Mouse (Mus musculus): Measurements from ENCODE around the gene Kcnk12. TPM values are rescaled to one million over a fixed set of nuclear protein-coding genes. Genes with fewer than 3 reads are reported as not detected.
A peak's percentile ranks its signal among the peaks of the same experiment; 100 is the strongest.

Gene Kcnk12
- not detected in 2 replicates for polyA plus RNA-seq (2015; fragmentation: Nextera tagmentation; extraction: Ambion mirVana)

DNA sequence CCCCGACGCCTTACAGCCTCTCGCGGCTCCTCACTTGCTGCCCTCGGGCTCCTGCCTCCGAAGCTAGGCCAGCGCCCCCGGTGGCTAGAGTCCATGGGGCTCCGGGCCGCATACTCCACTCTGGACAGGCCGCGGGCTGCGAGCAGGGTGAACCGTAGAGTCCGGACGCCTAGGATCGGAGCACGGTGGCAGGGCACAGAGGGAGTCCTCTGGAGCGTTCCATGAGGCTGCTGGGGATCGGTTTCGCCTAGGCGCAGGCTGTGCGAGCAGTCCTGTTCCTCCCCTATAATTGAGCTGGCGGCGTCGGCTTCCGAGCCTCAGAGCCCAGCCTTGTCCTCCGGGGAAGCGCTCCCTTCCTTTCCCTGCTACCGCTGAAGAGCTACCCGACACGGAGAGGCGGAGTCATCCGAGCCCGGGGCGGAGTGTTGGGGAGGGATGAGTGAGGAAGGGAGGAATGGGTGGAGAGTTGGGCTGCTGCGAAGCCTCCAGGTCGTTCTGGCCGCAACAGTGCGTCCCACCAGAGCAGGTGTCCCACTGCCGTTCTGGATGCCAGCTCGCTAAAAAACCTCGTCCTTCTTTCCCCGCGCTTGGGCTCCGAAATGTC is at the start of gene Kcnk12:
Gene Kcnk12, minus strand, starts transcription at position 307 of the 604 bp plus-strand sequence.
- Histone ChIP-seq H3K9ac (ENCODE audit: low read length) (no peak within 1 kb of the TSS), H3K4me3 (ENCODE audit: low read length) (peak within 1 kb of the TSS; percentile 49), H3K9me3 (replicated peaks; ENCODE audit: control insufficient read depth, low read length) (no peaks in the 10 kb centered on the region), H3K4me2 (ENCODE audit: low read depth, low read length) (peak within 1 kb of the TSS; percentile 70), H3K36me3 (ENCODE audit: control insufficient read depth, insufficient read depth) (no peaks in the 10 kb centered on the region), H3K27me3 (ENCODE audit: control insufficient read depth, insufficient read depth, low read length) (peaks cover 63% of the 10 kb centered on the region), H3K4me1 (ENCODE audit: control insufficient read depth, insufficient read depth, low read length) (peaks cover 13% of the 10 kb centered on the region), H3K27ac (ENCODE audit: low read length) (no peak within 1 kb of the TSS)
- 1% methylated on average over 46 of the region's 46 CpGs for WGBS
- 0 out of 2 replicates have a peak, but pooled peaks have one; percentile 33 for ATAC-seq (replicated peaks; ENCODE audit: extremely low read depth, insufficient read depth, low FRiP score)

DNA sequence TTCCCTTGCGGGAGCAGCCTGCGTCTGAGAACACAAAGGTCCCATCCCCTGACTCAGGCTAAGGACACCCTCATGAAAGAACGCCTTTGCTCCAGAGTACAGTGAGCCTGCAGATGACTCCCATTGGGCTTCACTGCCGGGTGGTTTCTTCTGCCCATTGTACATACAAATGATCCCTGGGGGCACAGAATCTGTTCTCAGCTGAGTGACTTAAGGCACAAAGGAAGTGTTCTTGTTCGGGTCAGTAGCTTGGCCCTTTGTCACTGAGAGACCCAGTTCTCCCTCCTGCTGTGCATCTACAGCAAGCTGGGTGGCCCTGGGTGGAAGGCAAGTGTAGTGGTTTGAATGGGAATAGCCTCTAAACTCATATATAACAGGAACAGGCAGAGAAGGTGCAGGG is 44.4 kb upstream of the Kcnk12 start:
- H3K9ac ChIP-seq (ENCODE audit: low read length): no peak overlapping the region
- peaks cover 3% of the 10 kb centered on the region for H3K9me3 ChIP-seq (replicated peaks; ENCODE audit: control insufficient read depth, low read length)
- no peak overlapping the region for H3K4me3 ChIP-seq (ENCODE audit: low read length)
- WGBS: 80% methylated on average over 5 of the region's 5 CpGs
- no peak overlapping the region for H3K27ac ChIP-seq (ENCODE audit: low read length)
- no peak for ATAC-seq (replicated peaks; ENCODE audit: extremely low read depth, insufficient read depth, low FRiP score)
- no peaks in the 10 kb centered on the region for H3K27me3 ChIP-seq (ENCODE audit: control insufficient read depth, insufficient read depth, low read length)
- no peaks in the 10 kb centered on the region for H3K4me1 ChIP-seq (ENCODE audit: control insufficient read depth, insufficient read depth, low read length)
- no peak overlapping the region for H3K4me2 ChIP-seq (ENCODE audit: low read depth, low read length)
- no peaks in the 10 kb centered on the region for H3K36me3 ChIP-seq (ENCODE audit: control insufficient read depth, insufficient read depth)

DNA sequence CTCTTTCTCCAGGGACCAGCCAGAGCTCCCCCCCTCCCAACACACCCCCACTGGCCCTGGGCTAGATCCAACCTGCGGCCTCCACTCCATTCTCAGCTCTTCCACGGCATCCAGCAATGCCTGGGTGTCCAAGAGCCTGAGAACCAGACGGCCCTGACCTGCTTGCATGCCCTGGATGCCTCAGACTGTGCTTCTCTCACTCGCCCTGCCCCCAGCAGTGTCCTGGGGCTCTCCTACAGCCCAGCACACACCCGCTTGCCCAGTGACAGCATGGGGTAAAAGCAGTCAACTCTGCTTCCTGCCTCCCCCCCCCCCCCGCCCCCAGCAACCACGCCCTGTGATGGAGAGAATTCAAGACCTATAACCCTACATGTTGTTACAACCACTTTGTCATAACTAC is 42.3 kb upstream of the Kcnk12 start:
- H3K4me3 ChIP-seq (ENCODE audit: low read length): no peak overlapping the region
- H3K9ac ChIP-seq (ENCODE audit: low read length): no peak overlapping the region
- peaks cover 3% of the 10 kb centered on the region for H3K9me3 ChIP-seq (replicated peaks; ENCODE audit: control insufficient read depth, low read length)
- no peak for ATAC-seq (replicated peaks; ENCODE audit: extremely low read depth, insufficient read depth, low FRiP score)
- no peaks in the 10 kb centered on the region for H3K4me1 ChIP-seq (ENCODE audit: control insufficient read depth, insufficient read depth, low read length)
- no peaks in the 10 kb centered on the region for H3K36me3 ChIP-seq (ENCODE audit: control insufficient read depth, insufficient read depth)
- H3K4me2 ChIP-seq (ENCODE audit: low read depth, low read length): no peak overlapping the region
- 54% methylated on average over 7 of the region's 7 CpGs for WGBS
- no peaks in the 10 kb centered on the region for H3K27me3 ChIP-seq (ENCODE audit: control insufficient read depth, insufficient read depth, low read length)
- H3K27ac ChIP-seq (ENCODE audit: low read length): no peak overlapping the region

DNA sequence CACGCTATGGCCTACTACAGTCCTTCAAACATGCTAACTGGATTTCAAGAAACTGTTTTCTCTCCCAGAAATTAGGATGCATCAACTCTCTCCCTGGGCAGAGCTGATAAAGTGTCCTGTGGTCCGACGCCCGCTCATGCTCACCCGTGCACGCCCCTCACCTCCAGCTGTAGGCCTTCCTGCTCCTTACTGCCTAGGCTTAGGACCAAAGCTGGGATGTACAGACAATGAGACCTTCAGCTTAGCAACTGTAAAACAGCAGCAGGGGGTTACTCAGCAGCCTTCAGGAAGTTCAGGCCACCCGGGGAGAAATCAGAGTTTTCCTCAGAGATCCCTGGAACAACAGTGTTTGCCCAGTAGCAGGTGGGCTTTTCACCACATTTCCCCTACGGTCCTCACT is 37.1 kb upstream of the Kcnk12 start:
- H3K27ac ChIP-seq (ENCODE audit: low read length): no peak overlapping the region
- no peak overlapping the region for H3K4me2 ChIP-seq (ENCODE audit: low read depth, low read length)
- no peaks in the 10 kb centered on the region for H3K9me3 ChIP-seq (replicated peaks; ENCODE audit: control insufficient read depth, low read length)
- no peaks in the 10 kb centered on the region for H3K4me1 ChIP-seq (ENCODE audit: control insufficient read depth, insufficient read depth, low read length)
- no peak overlapping the region for H3K9ac ChIP-seq (ENCODE audit: low read length)
- ATAC-seq (replicated peaks; ENCODE audit: extremely low read depth, insufficient read depth, low FRiP score): no peak
- no peak overlapping the region for H3K4me3 ChIP-seq (ENCODE audit: low read length)
- no peaks in the 10 kb centered on the region for H3K36me3 ChIP-seq (ENCODE audit: control insufficient read depth, insufficient read depth)
- no peaks in the 10 kb centered on the region for H3K27me3 ChIP-seq (ENCODE audit: control insufficient read depth, insufficient read depth, low read length)
- WGBS: 49% methylated on average over 8 of the region's 8 CpGs

DNA sequence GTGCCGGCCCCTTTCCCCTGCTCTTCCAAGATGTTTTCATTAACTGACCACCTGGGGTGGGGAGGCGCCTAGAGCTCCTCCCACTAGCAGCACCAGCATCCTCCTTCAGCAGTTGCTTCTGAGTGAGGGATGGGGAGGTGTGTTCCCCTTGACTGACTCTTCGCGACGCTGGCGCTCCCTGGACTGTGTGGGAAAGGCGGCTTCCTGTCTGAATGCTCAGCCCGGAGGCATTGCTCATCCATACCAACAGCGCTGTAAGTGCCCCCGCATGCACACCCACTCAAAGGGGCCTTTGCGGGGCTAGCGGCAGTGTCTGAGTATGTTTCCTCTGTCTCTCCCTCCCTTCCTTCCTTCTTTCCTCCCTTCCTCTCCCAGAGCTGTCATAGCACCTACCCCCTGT is 29.1 kb upstream of the Kcnk12 start:
- no peak overlapping the region for H3K27ac ChIP-seq (ENCODE audit: low read length)
- no peak overlapping the region for H3K4me3 ChIP-seq (ENCODE audit: low read length)
- H3K4me1 ChIP-seq (ENCODE audit: control insufficient read depth, insufficient read depth, low read length): no peaks in the 10 kb centered on the region
- no peaks in the 10 kb centered on the region for H3K36me3 ChIP-seq (ENCODE audit: control insufficient read depth, insufficient read depth)
- 14% methylated on average over 12 of the region's 12 CpGs for WGBS
- H3K27me3 ChIP-seq (ENCODE audit: control insufficient read depth, insufficient read depth, low read length): peaks cover 9% of the 10 kb centered on the region
- ATAC-seq (replicated peaks; ENCODE audit: extremely low read depth, insufficient read depth, low FRiP score): no peak
- H3K9ac ChIP-seq (ENCODE audit: low read length): no peak overlapping the region
- no peaks in the 10 kb centered on the region for H3K9me3 ChIP-seq (replicated peaks; ENCODE audit: control insufficient read depth, low read length)
- H3K4me2 ChIP-seq (ENCODE audit: low read depth, low read length): no peak overlapping the region

DNA sequence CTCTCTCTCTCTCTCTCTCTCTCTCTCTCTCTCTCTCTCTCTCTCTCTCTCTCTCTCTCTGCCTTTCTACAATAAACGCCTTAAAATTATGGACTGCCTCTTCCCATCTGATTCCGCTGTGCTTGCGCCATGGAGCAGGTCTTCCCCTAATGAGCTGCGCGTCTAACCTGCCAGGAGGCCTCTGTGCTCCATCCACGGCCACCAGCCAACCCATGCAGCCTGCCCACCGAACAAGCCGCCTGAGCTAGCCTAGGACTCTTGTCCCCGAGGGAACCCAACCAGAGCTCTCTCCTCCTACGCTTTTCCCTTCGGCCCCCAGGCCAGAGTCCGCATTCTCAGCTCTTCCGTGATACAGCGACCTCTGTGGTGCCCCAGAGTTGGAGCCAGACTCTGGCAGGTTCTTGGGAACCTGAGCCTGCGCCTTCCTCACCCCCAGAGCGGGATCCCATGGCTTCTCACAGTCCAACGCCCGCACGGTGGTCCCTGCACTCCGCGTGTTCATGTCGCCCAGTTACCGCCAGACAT is 28.3 kb upstream of the Kcnk12 start:
- Histone ChIP-seq H3K9ac (ENCODE audit: low read length) (no peak overlapping the region), H3K4me3 (ENCODE audit: low read length) (no peak overlapping the region), H3K36me3 (ENCODE audit: control insufficient read depth, insufficient read depth) (no peaks in the 10 kb centered on the region), H3K4me1 (ENCODE audit: control insufficient read depth, insufficient read depth, low read length) (no peaks in the 10 kb centered on the region), H3K27me3 (ENCODE audit: control insufficient read depth, insufficient read depth, low read length) (peaks cover 9% of the 10 kb centered on the region), H3K27ac (ENCODE audit: low read length) (no peak overlapping the region), H3K4me2 (ENCODE audit: low read depth, low read length) (peak overlapping the region; percentile 29), H3K9me3 (replicated peaks; ENCODE audit: control insufficient read depth, low read length) (no peaks in the 10 kb centered on the region)
- WGBS: 16% methylated on average over 23 of the region's 23 CpGs
- ATAC-seq (replicated peaks; ENCODE audit: extremely low read depth, insufficient read depth, low FRiP score): no peak

DNA sequence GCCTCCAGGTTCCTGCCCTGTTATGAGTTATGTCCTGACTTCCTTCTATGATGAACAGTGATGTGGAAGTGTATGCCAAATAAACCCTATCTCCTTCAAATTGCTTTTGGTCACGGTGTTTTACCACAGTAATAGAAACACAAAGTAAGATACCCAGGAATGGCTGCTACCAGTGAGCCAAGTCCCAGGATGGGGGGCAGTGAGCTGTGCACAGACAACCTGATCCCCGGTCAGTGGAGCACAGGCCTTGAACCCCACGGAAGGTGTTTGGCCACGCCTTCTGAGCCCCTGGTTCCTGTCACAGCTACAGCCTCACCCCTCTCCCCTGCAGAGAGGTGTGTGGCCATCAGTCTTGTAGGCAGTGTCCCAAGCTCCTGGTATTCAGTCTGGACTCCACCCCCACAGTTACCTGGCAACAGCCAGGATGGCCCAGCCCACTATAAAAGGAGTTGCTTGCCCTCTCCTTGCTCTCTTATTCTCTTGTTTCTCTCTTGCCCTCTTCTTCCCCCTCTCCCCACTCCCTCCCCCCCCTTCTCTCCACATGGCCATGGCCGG is 27.7 kb upstream of the Kcnk12 start:
- Histone ChIP-seq H3K36me3 (ENCODE audit: control insufficient read depth, insufficient read depth) (no peaks in the 10 kb centered on the region), H3K4me2 (ENCODE audit: low read depth, low read length) (no peak overlapping the region), H3K9me3 (replicated peaks; ENCODE audit: control insufficient read depth, low read length) (no peaks in the 10 kb centered on the region), H3K27me3 (ENCODE audit: control insufficient read depth, insufficient read depth, low read length) (peaks cover 9% of the 10 kb centered on the region), H3K4me1 (ENCODE audit: control insufficient read depth, insufficient read depth, low read length) (no peaks in the 10 kb centered on the region), H3K9ac (ENCODE audit: low read length) (no peak overlapping the region), H3K4me3 (ENCODE audit: low read length) (no peak overlapping the region), H3K27ac (ENCODE audit: low read length) (no peak overlapping the region)
- no peak for ATAC-seq (replicated peaks; ENCODE audit: extremely low read depth, insufficient read depth, low FRiP score)
- WGBS: 39% methylated on average over 5 of the region's 5 CpGs

DNA sequence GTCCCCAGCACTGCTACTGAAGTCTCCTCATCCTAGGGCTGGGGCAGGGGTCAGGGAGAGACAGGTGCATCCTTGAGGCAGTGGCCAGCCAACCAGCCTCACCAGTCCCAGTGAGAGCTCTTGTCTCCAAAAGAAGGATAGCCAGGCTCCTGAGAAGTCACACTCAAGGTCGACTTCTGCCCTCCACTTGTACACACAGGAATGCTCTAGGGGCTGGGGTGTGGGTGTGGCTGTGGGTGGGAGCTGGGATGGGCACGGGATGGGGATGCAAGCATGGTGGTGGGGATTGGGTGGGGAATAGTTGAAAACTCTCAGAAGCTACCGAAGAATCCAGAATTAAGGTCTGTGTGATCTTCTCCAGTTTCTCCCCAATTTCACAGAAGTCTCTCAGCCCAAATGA is 25.2 kb upstream of the Kcnk12 start:
- no peaks in the 10 kb centered on the region for H3K36me3 ChIP-seq (ENCODE audit: control insufficient read depth, insufficient read depth)
- H3K9me3 ChIP-seq (replicated peaks; ENCODE audit: control insufficient read depth, low read length): peaks cover 6% of the 10 kb centered on the region
- no peak overlapping the region for H3K9ac ChIP-seq (ENCODE audit: low read length)
- WGBS: 66% methylated on average over 3 of the region's 3 CpGs
- H3K4me1 ChIP-seq (ENCODE audit: control insufficient read depth, insufficient read depth, low read length): no peaks in the 10 kb centered on the region
- no peak overlapping the region for H3K27ac ChIP-seq (ENCODE audit: low read length)
- no peak overlapping the region for H3K4me3 ChIP-seq (ENCODE audit: low read length)
- ATAC-seq (replicated peaks; ENCODE audit: extremely low read depth, insufficient read depth, low FRiP score): no peak
- peaks cover 9% of the 10 kb centered on the region for H3K27me3 ChIP-seq (ENCODE audit: control insufficient read depth, insufficient read depth, low read length)
- no peak overlapping the region for H3K4me2 ChIP-seq (ENCODE audit: low read depth, low read length)

DNA sequence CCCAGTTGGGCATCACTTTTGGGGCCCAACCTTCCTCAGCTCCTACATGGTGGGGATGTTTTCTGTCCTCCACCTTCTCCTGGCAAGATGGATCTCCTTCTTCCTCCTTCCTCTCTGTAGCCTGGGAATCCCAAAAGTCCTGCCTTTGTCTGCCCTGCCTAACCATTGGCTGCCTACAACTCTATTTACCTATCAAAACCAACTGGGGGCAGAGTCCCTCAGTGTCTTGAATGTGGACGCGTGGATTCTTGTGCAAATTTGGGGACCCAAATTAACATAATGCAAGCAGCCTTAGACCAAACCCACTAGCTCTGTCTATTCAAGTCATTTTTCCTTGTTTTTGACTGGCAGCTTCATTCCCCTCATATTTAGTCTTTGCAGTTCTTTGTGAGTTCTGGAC is 11.8 kb upstream of the Kcnk12 start:
- no peak for ATAC-seq (replicated peaks; ENCODE audit: extremely low read depth, insufficient read depth, low FRiP score)
- no peaks in the 10 kb centered on the region for H3K4me1 ChIP-seq (ENCODE audit: control insufficient read depth, insufficient read depth, low read length)
- H3K9ac ChIP-seq (ENCODE audit: low read length): no peak overlapping the region
- no peak overlapping the region for H3K27ac ChIP-seq (ENCODE audit: low read length)
- no peak overlapping the region for H3K4me3 ChIP-seq (ENCODE audit: low read length)
- no peaks in the 10 kb centered on the region for H3K9me3 ChIP-seq (replicated peaks; ENCODE audit: control insufficient read depth, low read length)
- no peaks in the 10 kb centered on the region for H3K27me3 ChIP-seq (ENCODE audit: control insufficient read depth, insufficient read depth, low read length)
- H3K4me2 ChIP-seq (ENCODE audit: low read depth, low read length): no peak overlapping the region
- 73% methylated on average over 2 of the region's 2 CpGs for WGBS
- no peaks in the 10 kb centered on the region for H3K36me3 ChIP-seq (ENCODE audit: control insufficient read depth, insufficient read depth)

All from heart, embryonic 16.5 days (tissue).